In genomic region chr6:88661696-88662095, GRCm38 (mm10) we compare ENCODE assay signal across 30 mouse cellular contexts. TPM values are rescaled to one million over a fixed set of nuclear protein-coding genes. Genes with fewer than 3 reads are reported as not detected.
DNase-seq lines count a peak whose midpoint lies in the region; ATAC-seq lines count a peak whose summit lies in the region.
"Had no signal": no experiment of that assay in that cellular context is flagged by ENCODE, and none has a peak within 500 bp of the region (broad histone marks: within the 10 kb centered on the region; RNA-seq: fewer than 3 reads in every experiment).

No protein-coding gene starts in this region.

- ATAC-seq in liver, embryonic 11.5 days (replicated peaks; ENCODE audit: low FRiP score), result no peak
- ATAC-seq: forebrain, embryonic 13.5 days; intestine, embryonic 16.5 days; Patski had no signal

- no peak overlapping the region for H3K4me3 ChIP-seq in forebrain, embryonic 10.5 days
- no peak overlapping the region for H3K4me3 ChIP-seq in liver, embryonic 11.5 days (ENCODE audit: low read depth, low read length)
- H3K4me3 ChIP-seq: embryonic facial prominence, embryonic 10.5 days; embryonic facial prominence, embryonic 15.5 days; forebrain, embryonic 13.5 days; heart, embryonic 15.5 days; hindbrain, embryonic 12.5 days; layer of hippocampus, adult 2 months; limb, embryonic 15.5 days; liver, embryonic 15.5 days had no signal

- H3K4me1 ChIP-seq in forebrain, embryonic 10.5 days, result no peaks in the 10 kb centered on the region
- H3K4me1 ChIP-seq in liver, embryonic 11.5 days (replicated peaks; ENCODE audit: control insufficient read depth, insufficient read depth, low read length), result no peaks in the 10 kb centered on the region
- H3K4me1 ChIP-seq: embryonic facial prominence, embryonic 10.5 days; embryonic facial prominence, embryonic 15.5 days; forebrain, embryonic 13.5 days; heart, embryonic 15.5 days; hindbrain, embryonic 12.5 days; limb, embryonic 15.5 days; liver, embryonic 15.5 days had no signal

- H3K9ac ChIP-seq in liver, embryonic 11.5 days (ENCODE audit: low read depth, low read length), result no peak overlapping the region
- H3K9ac ChIP-seq: embryonic facial prominence, embryonic 15.5 days; forebrain, embryonic 13.5 days; heart, embryonic 15.5 days; hindbrain, embryonic 12.5 days; limb, embryonic 15.5 days; liver, embryonic 15.5 days; lung, embryonic 14.5 days had no signal

- no peak overlapping the region for H3K4me2 ChIP-seq in liver, embryonic 11.5 days
- H3K4me2 ChIP-seq: embryonic facial prominence, embryonic 15.5 days; forebrain, embryonic 13.5 days; heart, embryonic 15.5 days; hindbrain, embryonic 12.5 days; limb, embryonic 15.5 days; liver, embryonic 15.5 days; lung, embryonic 14.5 days had no signal

- no peak overlapping the region for H3K27ac ChIP-seq in forebrain, embryonic 10.5 days
- H3K27ac ChIP-seq in liver, embryonic 11.5 days (ENCODE audit: low read depth, low read length), result no peak overlapping the region
- H3K27ac ChIP-seq: embryonic facial prominence, embryonic 10.5 days; embryonic facial prominence, embryonic 15.5 days; forebrain, embryonic 13.5 days; heart, embryonic 15.5 days; hindbrain, embryonic 12.5 days; layer of hippocampus, adult 2 months; limb, embryonic 15.5 days; liver, embryonic 15.5 days had no signal

- no peaks in the 10 kb centered on the region for H3K27me3 ChIP-seq in forebrain, embryonic 10.5 days (ENCODE audit: poor library complexity, severe bottlenecking)
- H3K27me3 ChIP-seq in liver, embryonic 11.5 days (replicated peaks; ENCODE audit: control insufficient read depth, insufficient read depth, low read length), result no peaks in the 10 kb centered on the region
- H3K27me3 ChIP-seq: CH12.LX; embryonic facial prominence, embryonic 15.5 days; forebrain, embryonic 13.5 days; heart, embryonic 15.5 days; hindbrain, embryonic 12.5 days; limb, embryonic 15.5 days; Patski had no signal

- H3K36me3 ChIP-seq in forebrain, embryonic 10.5 days (replicated peaks), result no peaks in the 10 kb centered on the region
- H3K36me3 ChIP-seq in liver, embryonic 11.5 days (ENCODE audit: control insufficient read depth, insufficient read depth, low read length), result no peaks in the 10 kb centered on the region
- H3K36me3 ChIP-seq: embryonic facial prominence, embryonic 10.5 days; embryonic facial prominence, embryonic 15.5 days; G1E; heart, embryonic 15.5 days; hindbrain, embryonic 12.5 days; limb, embryonic 15.5 days; liver, embryonic 15.5 days had no signal

- 83% methylated on average over 2 of the region's 2 CpGs for WGBS in forebrain, embryonic 10.5 days
- WGBS in liver, embryonic 11.5 days, result 57% methylated on average over 2 of the region's 2 CpGs

- no peaks in the 10 kb centered on the region for H3K9me3 ChIP-seq in forebrain, embryonic 10.5 days
- H3K9me3 ChIP-seq in liver, embryonic 11.5 days (ENCODE audit: control insufficient read depth, low read length), result no peaks in the 10 kb centered on the region
- H3K9me3 ChIP-seq: embryonic facial prominence, embryonic 10.5 days; embryonic facial prominence, embryonic 15.5 days; forebrain, embryonic 13.5 days; G1E; heart, embryonic 15.5 days; hindbrain, embryonic 12.5 days; limb, embryonic 15.5 days; liver, embryonic 15.5 days had no signal

- DNase-seq in adrenal gland, adult (ENCODE audit: inconsistent age in 2 of 2, low spot score in 1 of 2), result peak; percentile 70 to 71
- no peak for DNase-seq in adrenal gland, postnatal 4 days (ENCODE audit: low spot score in 2 of 2)
- DNase-seq in kidney, adult 8-10 months, result peak; percentile 21 to 24
- no peak for DNase-seq in kidney, postnatal 4 days
- peak; percentile 60 for DNase-seq in adrenal gland, postnatal 25 days
- no peak for DNase-seq in forebrain, embryonic 10.5 days (ENCODE audit: extremely low spot score, low spot score)
- DNase-seq in layer of hippocampus, adult 8-10 months (ENCODE audit: low spot score in 2 of 2), result no peak
- no peak for DNase-seq in liver, embryonic 11.5 days (ENCODE audit: low spot score)
- DNase-seq: cerebellum, adult 8-10 months; cerebellum, postnatal 25 days; gastrocnemius, postnatal 10 days; heart, postnatal 36 days; lung, embryonic 14.5 days; lung, postnatal 14 days; midbrain, embryonic 14.5 days; thymus, adult 2 months; thymus, postnatal 36 days had no signal

RNA-seq across cellular contexts. Expression of gene Kbtbd12, which starts 23.9 kb away (rescaled TPM):
- 1 to 10 TPM in 1 of 2 experiments, under 1 TPM in 1; 0.45 to 1.3 TPM for total RNA-seq in adrenal gland, postnatal 4 days (2021)
- 0.36 and 1.3 TPM in 2 replicates for total RNA-seq in adrenal gland, postnatal 25 days (2021)
- 0.22 and 0.25 TPM in 2 replicates for polyA plus RNA-seq in forebrain, embryonic 10.5 days (2016; fragmentation: Nextera tagmentation; extraction: Ambion mirVana)
- under 1 TPM in 3 of 4 experiments, not detected in 1; 0.21 to 0.36 (median 0.25) TPM for total RNA-seq in layer of hippocampus, adult 8-10 months (2022)
- polyA plus RNA-seq in liver, embryonic 11.5 days (2014; fragmentation: Nextera tagmentation; extraction: Ambion mirVana), result 0.12 and 0.52 TPM in 2 replicates
- total RNA-seq: CH12.LX; monocyte, adult 5-6 weeks had no signal
- polyA plus RNA-seq: forebrain, embryonic 13.5 days; G1E; hindbrain, embryonic 12.5 days; lung, embryonic 14.5 days had no signal

Comparison
In these comparisons a context has a peak if more than half of its experiments do, and no peak if none do; other contexts are left out.
1. DNase-seq: peak in adrenal gland, adult (2 of 2), kidney, adult 8-10 months (2 of 2) and adrenal gland, postnatal 25 days (single experiment); none in adrenal gland, postnatal 4 days (0 of 2), kidney, postnatal 4 days (0 of 2), forebrain, embryonic 10.5 days (single experiment), layer of hippocampus, adult 8-10 months (0 of 2) and liver, embryonic 11.5 days (single experiment).